Mouse (Mus musculus) urinary bladder, postnatal 10 days (tissue): ENCODE measurements around the gene Tsc22d4.
"Not testable (repeated sequence)": the region's sequence is repeated elsewhere in the genome, so short reads cannot be mapped to it uniquely, and the experiment has no call there.

ENCODE experiments used
- DNase-seq: peaks from one replicate; pipeline ENCODE4 v3.0.0; 2022; ENCODE audit warnings: low spot score

Gene Tsc22d4

GRCm38 (mm10) chr5:137741023-137741931, 4.3 kb upstream of the Tsc22d4 start, which contains the start of gene Nyap1:
Nyap1 (minus strand) TSS chr5:137741607.
- DNase-seq, result peak; percentile 50

DNA sequence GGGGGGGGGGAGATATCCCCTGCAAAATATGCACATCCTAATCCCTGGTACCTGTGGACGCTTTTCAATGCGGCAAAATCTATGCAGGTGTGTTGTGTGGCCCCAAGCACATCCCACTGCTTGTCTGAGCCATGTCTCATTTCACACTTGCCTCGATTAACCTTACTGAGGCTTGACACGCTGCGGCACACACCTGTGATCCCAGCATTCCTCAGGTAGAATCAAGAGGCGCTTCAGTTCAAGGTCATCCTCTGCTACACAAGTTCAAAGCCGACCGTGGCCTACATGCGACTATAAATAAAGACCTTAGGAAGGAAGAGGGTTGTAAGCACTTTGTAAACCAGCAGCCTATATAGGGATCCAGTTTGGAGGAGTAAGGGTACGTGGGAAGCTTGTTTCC, 3.5 kb upstream of the Tsc22d4 start:
- no peak for DNase-seq

DNA sequence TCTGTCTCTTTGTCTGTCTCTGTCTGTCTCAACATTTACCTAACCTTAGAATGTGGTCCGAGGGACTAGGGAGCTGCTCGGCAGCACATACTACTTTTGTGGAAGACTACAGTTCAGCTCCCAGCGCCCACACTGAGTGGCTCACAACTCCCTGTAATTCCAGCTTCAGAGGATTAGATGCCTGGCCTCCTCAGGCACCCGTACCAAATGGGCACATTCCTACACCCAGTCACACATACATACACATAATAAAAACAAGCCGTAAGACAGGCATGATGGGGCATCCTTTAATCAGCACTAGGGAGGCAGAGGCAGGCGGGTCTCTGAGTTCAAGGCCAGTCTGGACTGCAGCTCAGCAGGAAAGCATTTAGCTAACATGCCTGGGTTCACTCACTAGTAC, 2.7 kb upstream of the Tsc22d4 start:
- no peak for DNase-seq

GRCm38 (mm10) chr5:137744197-137744596, 1.3 kb upstream of the Tsc22d4 start:
- no peak for DNase-seq

GRCm38 (mm10) chr5:137746282-137746850, 836 bp downstream of the Tsc22d4 start:
- DNase-seq, result no peak

- DNase-seq, result no peak
Observed at GRCm38 (mm10) chr5:137746851-137747325, 1.4 kb downstream of the Tsc22d4 start.

DNA sequence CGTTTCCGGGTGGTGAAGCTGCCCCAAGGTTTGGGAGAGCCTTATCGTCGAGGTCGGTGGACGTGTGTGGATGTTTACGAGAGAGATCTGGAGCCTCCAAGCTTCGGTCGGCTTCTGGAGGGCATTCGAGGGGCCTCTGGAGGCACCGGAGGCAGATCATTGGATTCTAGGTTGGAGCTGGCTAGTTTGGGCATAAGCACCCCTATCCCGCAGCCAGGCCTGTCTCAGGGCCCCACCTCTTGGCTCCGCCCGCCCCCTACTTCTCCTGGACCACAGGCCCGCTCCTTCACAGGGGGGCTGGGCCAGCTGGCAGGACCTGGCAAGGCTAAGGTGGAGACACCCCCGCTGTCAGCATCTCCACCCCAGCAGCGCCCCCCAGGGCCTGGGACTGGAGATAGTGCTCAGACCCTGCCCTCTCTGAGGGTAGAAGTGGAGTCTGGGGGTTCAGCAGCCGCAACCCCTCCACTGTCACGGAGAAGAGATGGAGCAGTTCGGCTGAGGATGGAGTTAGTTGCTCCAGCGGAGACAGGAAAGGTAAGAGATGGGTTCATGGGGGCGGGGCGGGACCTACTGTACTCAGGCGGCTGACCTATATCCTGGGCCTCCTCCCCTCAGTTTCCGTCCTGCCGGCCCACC, 1.9 kb downstream of the Tsc22d4 start:
- no peak for DNase-seq

- no peak for DNase-seq
Observed at GRCm38 (mm10) chr5:137748130-137748770, 2.7 kb downstream of the Tsc22d4 start.

- DNase-seq, result no peak
Observed at GRCm38 (mm10) chr5:137749196-137749836, 3.8 kb downstream of the Tsc22d4 start.

- not testable (repeated sequence) for DNase-seq
Observed at GRCm38 (mm10) chr5:137750212-137750611, 4.7 kb downstream of the Tsc22d4 start.

GRCm38 (mm10) chr5:137751221-137751887, 5.8 kb downstream of the Tsc22d4 start:
- no peak for DNase-seq

DNA sequence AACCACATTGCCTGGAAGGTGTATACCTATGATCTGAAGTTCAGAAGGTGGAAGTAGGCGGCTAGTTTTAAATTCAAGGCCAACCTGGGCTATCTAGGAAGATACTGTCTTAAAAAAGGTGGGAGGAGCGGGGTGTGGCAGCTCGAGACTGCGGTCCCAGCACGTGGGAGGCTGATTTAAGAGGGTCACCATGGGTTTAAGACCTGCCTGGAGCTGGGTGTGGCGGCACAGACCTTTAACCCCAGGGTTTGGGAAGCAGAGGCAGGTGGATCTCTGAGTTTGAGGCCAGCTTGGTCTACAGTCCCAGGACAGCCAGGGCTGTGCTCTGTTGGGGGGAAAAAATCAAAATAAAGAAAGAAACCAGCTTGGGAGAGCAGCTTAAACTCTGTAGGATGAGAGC, 6.5 kb downstream of the Tsc22d4 start:
- DNase-seq, result no peak

- no peak for DNase-seq
Observed at GRCm38 (mm10) chr5:137753111-137753832, 7.7 kb downstream of the Tsc22d4 start.

DNA sequence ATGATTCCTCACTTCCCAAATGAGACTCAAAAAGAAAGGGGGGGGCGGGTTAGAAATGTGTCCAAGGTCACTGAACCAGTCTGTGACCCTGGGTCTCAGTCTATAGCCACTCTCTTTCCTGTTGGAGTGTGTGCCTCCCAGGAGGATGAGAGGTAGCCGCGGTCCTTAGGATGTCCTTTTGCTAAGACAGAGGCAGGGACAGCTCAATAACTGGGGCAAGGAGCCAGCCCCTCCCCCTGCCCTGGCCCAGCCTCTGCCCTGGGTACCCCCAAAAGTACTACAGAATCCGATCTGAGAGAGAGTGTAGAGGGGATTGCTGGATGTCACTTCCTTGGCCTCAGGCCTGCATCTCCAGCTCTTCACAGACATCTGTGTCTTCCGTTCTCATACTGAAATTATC, 9.9 kb downstream of the Tsc22d4 start:
- DNase-seq, result no peak

- DNase-seq, result no peak
Observed at GRCm38 (mm10) chr5:137756106-137756505, 10.6 kb downstream of the Tsc22d4 start.

- no peak for DNase-seq
Observed at GRCm38 (mm10) chr5:137756882-137757661, 11.5 kb downstream of the Tsc22d4 start.

DNA sequence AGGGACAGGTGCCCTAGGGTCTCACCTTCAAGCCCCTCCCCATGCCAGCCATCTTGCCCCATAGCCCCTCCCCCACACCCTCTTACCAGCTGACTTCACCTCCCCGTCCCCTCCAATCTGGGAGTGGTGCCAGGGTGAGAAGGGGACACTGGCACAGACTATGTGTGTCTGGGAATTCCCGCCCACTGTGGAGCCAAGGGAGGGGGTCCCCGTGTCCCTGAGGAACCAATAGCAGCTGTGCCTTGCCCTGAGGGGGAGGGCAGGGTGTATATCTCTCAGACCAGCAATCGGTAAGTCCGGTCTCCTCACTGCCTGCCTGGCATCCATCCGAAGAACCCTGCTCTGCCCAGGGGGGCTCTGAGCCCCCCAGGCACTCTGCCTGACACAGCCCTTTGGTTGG, 12.4 kb downstream of the Tsc22d4 start:
- no peak for DNase-seq

DNA sequence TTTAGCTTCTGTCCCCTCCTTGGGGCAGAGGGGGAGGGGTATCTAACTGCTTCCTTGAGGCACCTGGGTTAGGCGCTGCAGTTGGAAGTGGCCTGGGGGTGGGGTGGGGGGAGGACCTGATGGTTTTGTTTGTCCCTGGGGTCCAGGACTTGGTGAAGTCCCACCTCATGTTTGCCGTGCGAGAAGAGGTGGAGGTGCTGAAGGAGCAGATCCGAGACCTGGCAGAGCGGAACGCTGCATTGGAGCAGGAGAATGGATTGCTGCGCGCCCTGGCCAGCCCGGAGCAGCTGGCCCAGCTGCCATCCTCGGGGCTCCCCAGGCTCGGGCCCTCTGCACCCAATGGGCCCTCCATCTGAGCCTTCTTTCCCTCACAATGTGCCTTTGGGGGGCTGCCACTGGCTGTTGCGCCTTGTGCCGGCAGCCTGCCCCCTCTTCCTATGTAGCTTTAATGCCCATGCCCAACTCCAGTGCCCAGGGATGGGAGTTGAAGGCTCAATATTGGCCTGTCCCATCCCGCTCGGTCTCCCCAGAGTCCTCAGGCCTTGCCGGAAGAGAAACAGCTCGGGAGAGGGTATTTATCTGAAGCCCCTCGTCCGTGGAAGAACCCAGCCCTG, 13.5 kb downstream of the Tsc22d4 start:
- DNase-seq, result no peak

GRCm38 (mm10) chr5:137759971-137760412, 14.5 kb downstream of the Tsc22d4 start:
- no peak for DNase-seq
